Mouse (Mus musculus) neural tube, embryonic 13.5 days (tissue): Measurements from ENCODE around the gene Ergic1. TPM values are rescaled to one million over a fixed set of nuclear protein-coding genes. Genes with fewer than 3 reads are reported as not detected.

Source experiments
- ATAC-seq: fragments of 200-750 bp; cut with Nextera tagmentation; 2 replicates; pipeline ENCODE4 v1.8.0; 2017; ENCODE audit warnings: low read depth, mild to moderate bottlenecking, moderate TSS enrichment, moderate library complexity
- H3K27ac ChIP-seq: fragments of 300-500 bp; sonication (generic); replicated peaks from 2 replicates; pipeline ENCODE4 v1.5.1; 2015; ENCODE audit warnings: moderate library complexity, mild to moderate bottlenecking, inconsistent platforms
- H3K27me3 ChIP-seq: fragments of 300-500 bp; sonication (generic); 2 replicates; pipeline ENCODE4 v1.6.1; 2015; ENCODE audit warnings: mild to moderate bottlenecking, inconsistent platforms
- H3K36me3 ChIP-seq: fragments of 300-500 bp; sonication (generic); 2 replicates; pipeline ENCODE4 v1.6.1; 2015; ENCODE audit warnings: mild to moderate bottlenecking, inconsistent platforms
- H3K4me1 ChIP-seq: fragments of 300-500 bp; sonication (generic); replicated peaks from 2 replicates; pipeline ENCODE4 v1.6.1; 2015; ENCODE audit warnings: inconsistent platforms
- H3K4me2 ChIP-seq: fragments of 300-500 bp; sonication (generic); 2 replicates; pipeline ENCODE4 v1.6.1; 2015; ENCODE audit warnings: inconsistent platforms, mild to moderate bottlenecking, moderate library complexity
- H3K4me3 ChIP-seq: fragments of 300-500 bp; sonication (generic); 2 replicates; pipeline ENCODE4 v1.5.1; 2015; ENCODE audit warnings: mild to moderate bottlenecking, inconsistent platforms
- H3K9ac ChIP-seq: fragments of 300-500 bp; sonication (generic); 2 replicates; pipeline ENCODE4 v1.6.1; 2015; ENCODE audit warnings: moderate library complexity, mild to moderate bottlenecking, inconsistent platforms
- H3K9me3 ChIP-seq: fragments of 300-500 bp; sonication (generic); 2 replicates; pipeline ENCODE4 v1.6.1; 2016; ENCODE audit warnings: inconsistent platforms
- WGBS: fragments of 180-500 bp; shearing (Covaris S2); methylation state at CpG from one replicate; pipeline ENCODE4 v1.1.7; 2015; 5-methylcytosine and 5-hydroxymethylcytosine counted together
- polyA plus RNA-seq: library from polyadenylated mRNA; unstranded; fragments of >200 nt; fragmentation: Nextera tagmentation; extraction: Ambion mirVana; gene quantifications from 2 replicates; pipeline ENCODE4 v1.2.1, GENCODE M21; 2015

The Ergic1 gene
- polyA plus RNA-seq, 1 experiment from 2014 or later = 91.0 TPM

DNA sequence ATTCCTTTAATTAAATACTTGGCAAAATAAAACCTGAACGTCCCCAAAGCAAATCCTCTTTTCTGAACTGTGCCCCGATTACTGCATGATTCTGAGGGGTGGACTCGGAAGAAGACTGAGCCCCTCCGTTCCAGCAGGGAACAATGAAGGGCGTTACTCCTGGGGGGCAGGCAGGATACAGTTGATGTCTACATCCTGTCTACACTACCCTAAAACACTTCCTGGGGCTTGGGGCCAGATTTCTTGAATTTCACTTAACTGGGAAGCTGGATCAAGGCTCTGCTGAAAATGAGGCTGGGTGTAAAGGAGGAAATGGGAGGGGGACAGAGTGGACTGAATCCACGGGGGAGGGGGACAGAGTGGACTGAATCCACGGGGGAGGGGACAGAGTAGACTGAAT, 13.5 kb upstream of the Ergic1 start:
- H3K4me3 ChIP-seq = no peak overlapping the region
- WGBS = 38% methylated on average over 7 of the region's 7 CpGs
- peaks cover 12% of the 10 kb centered on the region; the same call in 1 of the 2 replicates for H3K4me1 ChIP-seq
- no peak for ATAC-seq
- peaks cover 7% of the 10 kb centered on the region; the same call in 1 of the 2 replicates for H3K27me3 ChIP-seq
- H3K27ac ChIP-seq = no peak overlapping the region
- H3K4me2 ChIP-seq = no peak overlapping the region
- no peak overlapping the region for H3K9ac ChIP-seq
- no peaks in the 10 kb centered on the region for H3K36me3 ChIP-seq
- H3K9me3 ChIP-seq = no peaks in the 10 kb centered on the region

DNA sequence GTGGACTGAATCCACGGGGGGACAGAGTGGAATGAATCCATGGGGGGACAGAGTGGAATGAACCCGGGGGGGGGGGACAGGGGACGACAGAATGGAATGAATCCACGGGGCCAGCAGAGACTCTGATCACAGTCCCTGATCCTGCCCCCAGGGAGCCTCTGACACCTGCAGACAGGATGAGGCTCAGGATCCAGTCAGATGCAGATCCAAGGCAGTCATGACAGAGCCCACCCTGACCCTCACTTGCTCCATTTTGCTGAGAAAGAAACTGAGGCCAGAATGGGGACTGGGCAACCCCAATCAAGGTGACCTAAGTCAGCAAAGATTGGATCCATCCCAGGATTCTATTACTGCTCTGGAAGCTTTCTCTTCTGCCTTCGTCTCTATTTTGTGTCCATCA, 12.7 kb upstream of the Ergic1 start:
- 11% methylated on average over 4 of the region's 5 CpGs for WGBS
- ATAC-seq = no peak
- no peak overlapping the region for H3K27ac ChIP-seq

DNA sequence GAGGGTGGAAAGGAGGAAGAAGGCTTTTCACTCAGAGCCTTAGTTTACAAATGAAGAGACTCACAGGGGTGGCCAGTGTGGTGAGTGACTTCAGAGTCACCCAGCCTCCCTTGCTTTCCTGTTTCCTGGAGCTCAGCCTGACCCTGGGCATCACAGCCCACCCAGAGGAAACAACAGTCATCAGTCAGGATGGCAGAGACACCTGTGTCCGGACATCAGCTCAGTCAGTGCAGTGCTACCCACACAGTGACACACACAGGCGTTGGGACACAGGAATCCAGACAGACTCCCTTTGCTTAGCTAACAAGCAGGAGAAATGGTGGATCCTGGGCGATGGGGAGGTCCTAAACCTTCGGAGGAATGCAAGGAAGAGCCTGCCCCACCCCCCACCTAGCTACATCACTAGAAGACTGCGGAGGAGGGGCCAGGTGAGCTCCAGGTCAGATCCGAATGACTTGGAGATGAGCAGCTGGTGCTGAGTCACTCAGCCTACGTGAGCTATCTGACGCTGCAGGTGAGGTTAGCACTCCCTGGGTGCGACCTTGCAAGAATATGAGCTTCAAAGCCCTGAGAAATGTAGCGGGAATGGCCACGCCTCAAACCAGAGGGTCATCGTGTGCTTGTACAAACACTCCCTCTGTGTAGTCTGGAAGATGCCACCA, 12.0 kb upstream of the Ergic1 start:
- no peak overlapping the region for H3K9ac ChIP-seq
- no peak overlapping the region for H3K4me3 ChIP-seq
- peaks cover 7% of the 10 kb centered on the region; the same call in 1 of the 2 replicates for H3K27me3 ChIP-seq
- 13% methylated on average over 12 of the region's 12 CpGs for WGBS
- H3K4me2 ChIP-seq = no peak overlapping the region
- ATAC-seq = no peak
- H3K9me3 ChIP-seq = no peaks in the 10 kb centered on the region
- H3K4me1 ChIP-seq = peaks cover 12% of the 10 kb centered on the region; the same call in 1 of the 2 replicates
- H3K27ac ChIP-seq = no peak overlapping the region
- H3K36me3 ChIP-seq = no peaks in the 10 kb centered on the region

More for the DNA sequence above, 12.7 kb upstream of the Ergic1 start:
- Histone ChIP-seq H3K4me3 (no peak overlapping the region), H3K27me3 (peaks cover 7% of the 10 kb centered on the region; the same call in 1 of the 2 replicates), H3K4me1 (peaks cover 12% of the 10 kb centered on the region; the same call in 1 of the 2 replicates), H3K4me2 (no peak overlapping the region), H3K36me3 (no peaks in the 10 kb centered on the region), H3K9ac (no peak overlapping the region), H3K9me3 (no peaks in the 10 kb centered on the region)

DNA sequence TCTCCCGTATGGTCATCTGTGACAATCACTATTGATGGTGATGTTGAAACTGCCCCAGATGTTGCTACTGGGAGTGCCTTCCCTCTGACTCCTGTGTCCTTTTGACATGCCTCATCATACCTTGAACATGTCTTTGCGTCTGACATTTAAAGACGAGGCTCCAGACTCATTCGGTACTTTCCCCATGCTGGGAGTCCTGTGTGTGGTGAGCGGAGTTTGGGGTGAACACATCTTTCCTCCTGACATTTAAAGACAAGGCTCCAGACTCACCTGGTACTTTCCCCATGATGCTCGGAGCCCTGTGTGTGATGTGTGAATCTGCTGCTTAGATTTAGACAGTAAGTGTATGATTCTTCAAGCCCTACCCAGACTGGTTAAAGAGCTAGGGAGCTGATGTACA, 10.2 kb upstream of the Ergic1 start:
- no peak overlapping the region for H3K27ac ChIP-seq
- WGBS = 90% methylated on average over 6 of the region's 6 CpGs
- ATAC-seq = no peak
- no peak overlapping the region for H3K9ac ChIP-seq
- no peaks in the 10 kb centered on the region for H3K36me3 ChIP-seq
- no peaks in the 10 kb centered on the region for H3K9me3 ChIP-seq
- H3K27me3 ChIP-seq = peaks cover 7% of the 10 kb centered on the region; the same call in 1 of the 2 replicates
- no peak overlapping the region for H3K4me2 ChIP-seq
- H3K4me3 ChIP-seq = no peak overlapping the region
- peaks cover 12% of the 10 kb centered on the region; the same call in 1 of the 2 replicates for H3K4me1 ChIP-seq

DNA sequence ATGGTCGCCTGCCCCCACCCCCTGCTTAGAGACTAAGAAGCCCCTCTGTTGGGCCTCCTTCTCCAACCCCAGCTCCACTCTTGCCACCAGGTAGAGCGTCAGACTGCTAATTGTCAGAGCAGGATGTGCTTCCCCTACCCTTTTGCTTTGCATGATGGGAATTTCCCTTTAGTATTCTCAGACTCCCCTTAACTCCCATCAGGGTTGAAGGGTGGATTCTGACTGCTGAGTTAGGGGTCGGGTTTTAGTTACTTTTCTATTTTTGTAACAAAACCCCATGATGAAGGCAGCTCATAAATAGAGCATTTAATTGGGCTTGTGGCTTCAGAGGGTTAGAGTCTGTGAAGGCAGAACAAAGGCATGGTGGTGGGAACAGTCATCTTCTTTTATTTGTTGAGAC, 8.3 kb upstream of the Ergic1 start:
- Histone ChIP-seq H3K4me2 (no peak overlapping the region), H3K9me3 (no peaks in the 10 kb centered on the region), H3K36me3 (no peaks in the 10 kb centered on the region), H3K9ac (no peak overlapping the region), H3K4me1 (peaks cover 12% of the 10 kb centered on the region; the same call in 1 of the 2 replicates), H3K4me3 (no peak overlapping the region), H3K27me3 (0 out of 2 replicates have a peak, but pooled peaks cover 7% of the 10 kb centered on the region), H3K27ac (no peak overlapping the region)
- no peak for ATAC-seq
- 71% methylated on average over 3 of the region's 3 CpGs for WGBS

DNA sequence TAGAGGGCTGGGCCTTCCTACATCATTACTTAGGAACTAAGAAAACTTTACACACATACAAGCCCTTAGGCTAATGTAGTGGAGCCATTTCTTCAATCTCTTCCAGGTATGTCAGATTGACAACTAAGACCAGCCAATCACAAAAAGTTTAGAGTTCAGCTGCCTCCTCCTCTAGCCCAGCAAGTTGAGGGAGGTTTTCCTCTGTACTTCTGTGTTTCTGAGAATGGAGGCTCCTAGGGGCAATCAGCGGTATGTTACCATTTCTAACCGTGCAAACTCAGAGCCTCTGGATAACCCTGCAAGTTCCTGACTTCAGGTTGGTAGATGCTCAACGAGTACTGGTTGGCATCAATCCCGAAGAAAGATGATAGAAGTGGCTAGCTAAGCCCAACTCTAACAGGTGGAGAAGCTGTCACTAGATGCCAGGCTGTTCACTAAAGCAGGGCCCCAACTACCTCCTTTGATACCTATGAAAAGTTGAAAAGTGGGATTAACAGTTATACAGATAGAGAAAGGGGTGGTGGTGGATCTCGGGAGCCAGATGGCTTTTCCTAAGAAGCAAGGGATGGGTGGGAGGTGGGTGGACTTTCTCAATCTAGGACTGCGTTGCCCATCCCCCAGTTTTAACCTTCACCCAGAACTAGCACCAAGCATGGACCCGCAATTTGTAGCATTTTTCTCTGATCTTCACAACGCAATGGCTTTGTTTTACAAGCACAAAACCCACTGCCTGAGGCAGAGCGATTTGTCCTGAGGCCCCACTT, 581 bp upstream of the Ergic1 start:
- Histone ChIP-seq H3K4me1 (peaks cover 37% of the 10 kb centered on the region), H3K36me3 (peaks cover 22% of the 10 kb centered on the region), H3K4me2 (peak overlapping the region; percentile 97), H3K27ac (peak overlapping the region; percentile 77), H3K9me3 (no peaks in the 10 kb centered on the region), H3K27me3 (no peaks in the 10 kb centered on the region), H3K4me3 (peak overlapping the region; percentile 68), H3K9ac (peak overlapping the region; percentile 88)
- peak; percentile 20; the same call in 1 of the 2 replicates for ATAC-seq
- WGBS = 40% methylated on average over 9 of the region's 9 CpGs

DNA sequence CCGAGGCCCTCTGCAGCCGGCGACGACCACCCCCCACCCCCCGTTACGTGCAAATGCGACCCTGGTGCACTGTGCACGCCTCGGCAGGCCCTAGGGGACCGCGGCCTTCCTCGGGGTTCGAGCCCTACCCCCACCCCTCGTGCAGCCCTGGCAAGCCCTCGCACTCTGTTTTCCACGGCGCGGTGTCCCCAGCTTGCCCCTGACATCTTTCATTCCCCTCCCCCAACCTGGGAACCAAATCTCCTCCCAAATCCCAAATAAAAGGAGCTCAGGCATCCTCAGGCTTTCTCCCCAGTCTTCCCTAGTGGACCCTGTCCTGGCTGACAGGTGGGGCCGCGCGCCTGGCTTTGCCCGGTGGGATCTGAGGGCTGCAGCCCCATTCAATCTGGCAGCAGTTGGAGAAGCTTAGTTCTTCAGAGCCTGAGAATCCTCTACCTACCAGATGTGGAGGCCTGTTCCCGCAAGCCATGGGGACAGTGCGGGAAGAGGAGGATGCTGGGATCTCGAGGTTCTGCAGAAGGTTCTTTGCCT, 427 bp downstream of the Ergic1 start, which contains the start of gene Dusp1:
Gene Dusp1, minus strand, starts transcription at position 478 of the 531 bp plus-strand sequence.
- H3K27me3 ChIP-seq = no peaks in the 10 kb centered on the region
- peak within 1 kb of the TSS; percentile 97 for H3K4me2 ChIP-seq
- peaks cover 32% of the 10 kb centered on the region for H3K36me3 ChIP-seq
- no peaks in the 10 kb centered on the region for H3K9me3 ChIP-seq
- ATAC-seq = peak; percentile 87
- H3K4me1 ChIP-seq = peaks cover 37% of the 10 kb centered on the region
- H3K4me3 ChIP-seq = peak within 1 kb of the TSS; percentile 68
- peak within 1 kb of the TSS; percentile 77 for H3K27ac ChIP-seq
- peak within 1 kb of the TSS; percentile 88 for H3K9ac ChIP-seq
- under 1% methylated on average over 25 of the region's 25 CpGs for WGBS

DNA sequence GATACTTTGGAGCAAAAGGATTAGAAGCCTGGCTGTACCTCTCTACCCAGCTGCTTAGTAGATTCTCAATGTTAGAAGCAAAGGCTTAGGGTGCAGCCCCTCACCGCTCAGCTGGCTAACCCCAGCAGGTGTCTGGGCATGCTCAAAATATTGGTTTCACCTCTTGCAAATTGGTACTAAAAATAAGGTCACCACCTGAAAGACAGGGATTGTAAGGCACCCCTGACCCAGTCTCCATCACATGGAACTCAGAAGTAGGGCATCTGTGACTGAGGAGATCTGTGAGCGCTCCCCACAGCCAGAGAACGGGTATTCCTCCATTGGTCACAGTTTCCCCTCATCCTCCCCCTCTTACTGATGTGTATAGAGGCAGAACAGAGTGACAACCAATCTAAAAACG, 1.0 kb downstream of the Ergic1 start:
- peaks cover 37% of the 10 kb centered on the region for H3K4me1 ChIP-seq
- ATAC-seq = no peak
- peak overlapping the region; percentile 77; the same call in 1 of the 2 replicates for H3K27ac ChIP-seq
- peak overlapping the region; percentile 97 for H3K4me2 ChIP-seq
- H3K9ac ChIP-seq = peak overlapping the region; percentile 88
- 81% methylated on average over 4 of the region's 4 CpGs for WGBS
- H3K4me3 ChIP-seq = peak overlapping the region; percentile 68
- peaks cover 35% of the 10 kb centered on the region for H3K36me3 ChIP-seq
- no peaks in the 10 kb centered on the region for H3K27me3 ChIP-seq
- no peaks in the 10 kb centered on the region for H3K9me3 ChIP-seq

DNA sequence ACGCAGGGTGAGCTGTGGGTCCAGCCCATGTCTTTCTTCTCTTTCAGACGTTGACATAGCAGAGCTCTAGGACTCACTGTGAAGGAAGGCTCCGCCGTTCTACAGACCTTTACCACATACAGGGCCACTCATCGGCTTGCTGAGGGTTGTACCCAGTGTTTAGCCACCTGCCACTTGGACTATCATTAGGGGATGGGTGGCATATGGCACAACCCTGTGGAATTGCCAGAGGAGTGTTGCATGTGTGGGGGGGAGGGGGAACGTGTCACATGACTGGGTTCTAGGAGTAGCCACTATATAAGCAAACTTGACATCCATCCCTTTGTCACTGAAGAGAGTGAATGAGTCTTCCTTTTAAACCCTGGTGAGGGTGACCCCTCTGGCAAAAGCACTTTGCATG, 2.2 kb downstream of the Ergic1 start:
- no peak for ATAC-seq
- Histone ChIP-seq H3K27ac (no peak overlapping the region), H3K9me3 (peaks cover 4% of the 10 kb centered on the region; the same call in 1 of the 2 replicates), H3K9ac (no peak overlapping the region), H3K36me3 (peaks cover 47% of the 10 kb centered on the region), H3K4me1 (peaks cover 37% of the 10 kb centered on the region), H3K27me3 (no peaks in the 10 kb centered on the region), H3K4me2 (no peak overlapping the region), H3K4me3 (no peak overlapping the region)
- WGBS = 86% methylated on average over 6 of the region's 6 CpGs

DNA sequence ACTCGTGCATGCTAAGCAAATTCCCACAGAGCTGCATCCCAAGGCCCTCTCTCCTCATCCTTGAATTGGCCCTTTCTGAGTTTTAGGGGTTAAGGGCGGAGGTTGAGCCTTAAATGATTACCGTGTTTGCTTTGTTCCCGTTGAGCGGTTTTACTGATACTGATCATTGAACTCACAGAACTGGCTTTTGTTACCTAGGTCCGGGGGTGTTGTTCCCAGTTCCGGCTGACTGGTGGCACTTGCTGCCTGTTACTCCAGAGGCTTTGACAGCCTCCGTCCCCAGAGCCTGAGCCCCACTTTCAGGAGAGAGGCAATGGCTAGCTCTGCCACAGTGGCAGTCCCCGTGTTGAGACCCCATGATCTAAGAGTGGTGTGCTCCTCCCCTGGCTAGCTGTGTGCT, 3.1 kb downstream of the Ergic1 start:
- 52% methylated on average over 9 of the region's 9 CpGs for WGBS
- ATAC-seq = no peak
- H3K27ac ChIP-seq = no peak overlapping the region
- no peaks in the 10 kb centered on the region for H3K27me3 ChIP-seq
- H3K4me1 ChIP-seq = peaks cover 37% of the 10 kb centered on the region
- H3K4me2 ChIP-seq = no peak overlapping the region
- no peak overlapping the region for H3K4me3 ChIP-seq
- no peak overlapping the region for H3K9ac ChIP-seq
- H3K9me3 ChIP-seq = peaks cover 4% of the 10 kb centered on the region; the same call in 1 of the 2 replicates
- H3K36me3 ChIP-seq = peaks cover 55% of the 10 kb centered on the region

DNA sequence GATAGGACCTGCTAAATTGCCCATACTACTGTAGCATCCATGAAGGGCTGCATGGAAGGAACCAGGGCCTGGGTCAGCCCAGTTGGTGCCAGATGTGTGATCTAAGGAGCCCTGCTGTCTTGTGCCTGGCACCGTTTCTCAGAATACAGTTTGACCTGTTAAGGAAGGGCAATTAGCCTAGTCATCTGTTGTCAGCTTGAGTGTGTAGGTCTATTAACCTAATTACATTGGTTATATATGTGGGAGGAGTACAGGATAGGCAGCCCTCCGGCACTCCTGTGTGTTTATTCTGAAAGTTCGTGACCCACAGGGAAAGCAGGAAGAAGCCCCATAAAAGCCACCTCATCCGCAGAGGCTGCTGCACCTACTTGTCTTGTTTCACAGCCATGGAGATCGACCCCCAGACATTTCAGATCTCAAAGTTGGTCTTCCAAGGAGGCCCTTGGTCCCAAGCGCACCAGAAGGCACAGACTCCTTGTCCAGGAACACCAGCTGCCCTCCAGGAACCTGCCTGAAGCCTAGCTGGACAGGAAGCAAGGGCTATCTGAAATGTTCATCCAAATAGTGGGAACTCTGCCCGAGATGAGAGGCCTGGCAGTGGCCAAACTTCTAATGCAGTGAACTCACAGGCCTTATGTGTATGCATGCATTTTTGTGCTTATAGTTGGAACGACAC, 6.0 kb downstream of the Ergic1 start:
- Histone ChIP-seq H3K36me3 (peaks cover 69% of the 10 kb centered on the region), H3K4me2 (no peak overlapping the region), H3K9ac (no peak overlapping the region), H3K4me3 (no peak overlapping the region), H3K27ac (no peak overlapping the region), H3K9me3 (peaks cover 4% of the 10 kb centered on the region; the same call in 1 of the 2 replicates), H3K27me3 (no peaks in the 10 kb centered on the region), H3K4me1 (peaks cover 25% of the 10 kb centered on the region)
- no peak for ATAC-seq
- 60% methylated on average over 8 of the region's 8 CpGs for WGBS
